Mouse (Mus musculus) v-Abl transformed pro-B cells (cell line): ENCODE measurements around the gene Mtrf1.
"Not testable (repeated sequence)": the region's sequence is repeated elsewhere in the genome, so short reads cannot be mapped to it uniquely, and the experiment has no call there.

ENCODE experiments used
- in situ Hi-C, 2 experiments: fragments of 400-800 bp; cut with MboI; formaldehyde crosslinking; loops; one replicate each; pipeline ENCODE4 v1.15.1; 2025; ENCODE audit not compliant: unreplicated experiment in 2 of 2

Mtrf1 gene

DNA sequence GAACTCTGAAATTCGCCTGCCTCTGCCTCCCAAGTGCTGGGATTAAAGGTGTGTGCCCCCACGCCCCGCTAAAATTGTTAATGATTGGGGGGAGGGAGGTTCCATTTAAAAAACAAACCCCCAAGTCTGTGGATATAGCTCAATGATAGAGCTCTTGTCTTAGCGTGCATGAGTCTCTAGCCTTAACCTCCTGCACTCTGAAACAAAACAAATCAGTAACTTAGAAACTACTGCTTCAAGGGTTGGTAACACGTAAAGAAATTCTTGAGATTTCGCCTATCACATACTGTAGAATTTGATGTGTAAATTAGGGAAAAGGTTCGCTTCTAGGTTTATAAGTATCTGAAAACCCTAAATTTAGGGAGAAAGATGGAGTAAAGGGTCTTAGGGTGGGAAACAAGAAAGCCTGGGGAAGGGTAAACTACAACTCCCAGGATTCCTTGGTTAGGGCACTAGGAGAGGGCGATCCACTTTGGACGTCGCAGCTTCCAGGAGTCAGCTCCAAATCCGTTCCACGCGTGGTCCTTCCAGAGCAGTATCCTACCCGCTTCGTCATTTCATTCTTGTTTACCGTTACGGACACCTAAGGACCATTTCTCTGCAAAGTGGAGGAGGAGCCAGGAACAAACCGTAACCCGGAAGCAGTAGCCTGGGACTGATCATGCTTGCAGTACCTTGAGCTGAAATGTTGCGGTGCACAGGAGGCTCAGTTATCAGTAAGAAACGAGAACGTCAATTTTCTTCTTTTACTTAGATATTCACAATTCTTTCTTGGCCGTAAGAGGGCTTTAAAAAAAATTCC, at the start of gene Mtrf1:
Mtrf1 (plus strand) TSS at position 452 of the 802 bp plus-strand sequence.
- in situ Hi-C loops, result loop anchor here (5.0 to 25.0 kb wide), 5 partner anchors 165 to 815 kb away; partner anchors contain the start of gene Cnmd (in 1 of the 2)

DNA sequence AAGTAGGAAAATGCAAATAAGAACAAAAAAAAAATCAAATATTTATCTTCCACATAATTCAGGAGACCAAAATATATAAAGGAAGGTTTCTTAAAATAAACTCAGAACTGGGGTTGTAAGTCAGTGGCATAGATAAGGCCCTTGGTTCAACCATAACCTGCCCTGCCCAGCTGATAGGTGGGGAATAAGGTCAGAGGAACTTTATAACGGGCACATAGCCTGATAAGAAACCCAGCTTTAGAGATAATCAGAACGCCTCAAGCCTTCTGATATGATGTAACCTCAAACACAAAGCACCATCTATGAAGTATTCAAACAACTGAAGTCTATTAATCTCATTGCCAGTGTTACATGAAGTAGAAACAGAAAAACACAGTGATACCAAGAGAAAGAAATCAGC, 39.5 kb upstream of the Mtrf1 start:
- in situ Hi-C loops, result no loop called here

DNA sequence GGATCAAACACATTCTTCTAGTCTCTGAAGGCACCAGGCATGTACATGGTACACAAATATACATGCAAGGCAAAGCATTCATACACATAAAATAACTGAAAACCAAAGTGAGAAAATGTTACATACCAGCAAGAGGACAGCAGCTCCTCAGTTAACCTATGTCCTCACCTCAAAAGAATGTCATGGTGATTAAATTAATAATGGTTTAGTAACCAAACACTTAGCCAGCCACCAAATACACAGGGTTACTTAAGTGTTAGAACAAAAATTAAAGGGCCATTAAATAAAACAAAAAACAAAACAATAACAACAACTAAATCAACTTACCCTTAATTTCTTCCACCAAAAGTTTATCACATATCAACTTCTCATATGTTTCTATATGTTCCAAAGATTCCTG, 20.5 kb upstream of the Mtrf1 start:
- in situ Hi-C loops, result loop anchor here (25.0 kb wide), 3 partner anchors 185 to 835 kb away; no protein-coding TSS in a partner anchor

DNA sequence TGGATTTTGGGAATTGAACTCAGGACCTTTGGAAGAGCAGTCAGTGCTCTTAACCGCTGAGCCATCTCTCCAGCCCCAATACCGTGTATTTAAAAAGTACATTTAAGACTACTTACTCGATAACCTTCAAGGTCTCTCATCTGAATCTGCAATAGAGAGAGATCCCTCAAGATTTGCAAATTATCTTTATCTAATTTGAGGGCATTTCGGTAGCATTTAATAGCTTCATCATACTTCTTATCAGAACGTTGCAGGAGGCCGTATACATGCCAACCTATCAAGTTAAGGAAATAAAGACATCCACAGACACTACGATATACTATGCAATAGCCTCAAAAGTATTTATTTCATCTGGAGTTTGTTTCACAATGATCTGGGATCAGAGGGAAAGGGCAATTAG, 14.5 kb upstream of the Mtrf1 start:
- in situ Hi-C loops, result loop anchor here (10.0 to 25.0 kb wide), 4 partner anchors 88 to 829 kb away; no protein-coding TSS in a partner anchor

DNA sequence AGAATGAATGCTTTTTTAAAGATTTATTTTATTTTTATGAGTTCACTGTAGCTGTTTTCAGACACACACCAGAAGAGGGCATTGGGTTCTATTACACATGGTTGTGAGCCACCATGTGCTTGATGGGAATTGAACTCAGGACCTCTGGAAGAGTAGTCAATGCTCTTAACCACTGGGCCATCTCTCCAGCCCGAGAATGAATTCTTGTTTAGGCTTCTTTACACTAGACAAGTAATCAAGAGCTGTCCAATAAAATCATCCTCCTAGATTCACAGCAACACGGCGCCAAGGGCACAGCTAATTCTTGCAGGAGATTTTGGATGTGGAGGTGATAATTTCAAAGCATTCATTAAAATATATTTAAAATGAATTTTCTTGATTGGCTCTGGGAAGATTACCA, 9.3 kb upstream of the Mtrf1 start:
- in situ Hi-C loops, result loop anchor here (5.0 to 25.0 kb wide), 6 partner anchors 94 to 824 kb away; no protein-coding TSS in a partner anchor

DNA sequence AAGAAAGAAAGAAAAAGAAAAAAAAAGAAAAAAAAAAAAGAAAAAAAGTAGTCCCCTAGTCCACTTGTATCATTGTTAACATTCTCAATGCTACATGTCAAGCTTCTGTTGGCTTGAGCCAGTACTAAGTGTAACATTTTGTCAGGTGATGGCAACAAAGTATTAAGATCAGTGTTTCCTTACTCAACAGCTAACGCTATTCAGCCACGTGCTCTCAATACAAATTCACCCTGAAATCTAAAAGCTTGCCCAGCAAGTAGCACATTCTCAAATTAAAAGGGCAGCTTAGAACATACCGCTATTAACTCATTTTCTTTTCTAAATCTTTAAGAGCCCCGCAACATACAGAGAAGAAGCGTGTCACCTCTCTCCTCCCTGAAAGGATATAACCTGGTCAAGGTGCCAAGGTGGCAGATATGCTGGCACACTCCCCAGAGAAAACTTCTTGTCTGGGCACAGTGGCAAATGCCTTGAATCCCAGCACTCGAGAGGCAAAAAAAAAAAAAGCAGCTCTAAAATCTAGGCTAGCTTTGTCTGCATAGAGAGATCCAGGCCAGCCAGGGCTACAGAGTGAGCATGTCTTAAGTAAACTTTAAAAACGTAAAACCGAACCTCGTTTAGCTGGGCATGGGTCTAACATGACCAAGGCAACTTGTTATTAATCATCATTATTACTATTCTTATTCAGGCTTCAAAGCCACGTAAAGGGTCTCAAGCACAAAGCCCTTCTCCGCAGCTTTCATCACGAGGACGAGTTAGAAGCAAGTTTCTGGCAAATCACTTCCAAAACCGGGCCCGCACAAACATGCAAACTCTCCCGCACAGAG, 7.9 kb upstream of the Mtrf1 start:
- in situ Hi-C loops, result loop anchor here (5.0 to 25.0 kb wide), 8 partner anchors 73 to 823 kb away; no protein-coding TSS in a partner anchor

- in situ Hi-C loops, result loop anchor here (5.0 to 25.0 kb wide), 6 partner anchors 72 to 822 kb away; no protein-coding TSS in a partner anchor
Measured at GRCm38 (mm10) chr14:79390265-79390926, 7.2 kb upstream of the Mtrf1 start, which contains the start of gene Naa16. Gene Naa16 (minus strand): TSS chr14:79390778.

DNA sequence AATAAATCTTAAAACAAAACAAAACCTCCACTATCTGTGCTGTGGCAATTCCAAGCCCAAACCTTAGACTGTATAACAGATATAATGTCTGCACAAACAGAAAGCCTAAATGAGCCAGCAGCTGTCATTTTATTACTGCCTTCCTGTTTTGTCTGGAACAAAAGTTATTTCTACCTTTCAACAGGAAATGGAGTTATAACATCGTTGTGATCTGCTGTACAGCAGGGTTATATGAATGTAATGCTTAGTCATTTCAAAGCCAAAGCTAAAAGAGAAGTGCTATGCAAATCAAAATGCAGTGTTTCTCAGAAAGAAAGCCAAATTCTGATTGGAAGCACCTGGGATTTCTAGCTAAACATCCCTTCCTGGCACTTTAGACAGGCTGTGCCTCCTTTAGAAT, 4.3 kb upstream of the Mtrf1 start:
- in situ Hi-C loops, result loop anchor here (5.0 to 25.0 kb wide), 6 partner anchors 69 to 819 kb away; no protein-coding TSS in a partner anchor

DNA sequence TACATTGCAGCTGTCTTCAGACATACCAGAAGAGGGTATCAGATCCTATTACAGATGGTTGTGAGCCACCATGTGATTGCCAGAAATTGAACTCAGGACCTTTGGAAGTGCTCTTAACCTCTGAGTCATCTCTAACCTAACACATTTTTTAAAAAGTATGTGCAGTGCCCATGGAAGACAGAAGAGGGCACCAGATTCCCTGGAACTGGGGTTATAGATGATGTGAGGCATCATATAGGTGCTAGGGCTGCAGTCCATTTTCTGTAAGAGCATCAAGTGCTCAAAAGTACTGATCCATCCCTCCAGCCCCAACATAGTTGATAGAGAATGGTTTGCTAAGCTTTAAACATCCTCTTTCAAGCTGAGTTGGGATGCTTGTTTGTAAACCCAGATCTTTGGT, 3.0 kb upstream of the Mtrf1 start:
- in situ Hi-C loops, result loop anchor here (5.0 to 25.0 kb wide), 6 partner anchors 68 to 818 kb away; no protein-coding TSS in a partner anchor

DNA sequence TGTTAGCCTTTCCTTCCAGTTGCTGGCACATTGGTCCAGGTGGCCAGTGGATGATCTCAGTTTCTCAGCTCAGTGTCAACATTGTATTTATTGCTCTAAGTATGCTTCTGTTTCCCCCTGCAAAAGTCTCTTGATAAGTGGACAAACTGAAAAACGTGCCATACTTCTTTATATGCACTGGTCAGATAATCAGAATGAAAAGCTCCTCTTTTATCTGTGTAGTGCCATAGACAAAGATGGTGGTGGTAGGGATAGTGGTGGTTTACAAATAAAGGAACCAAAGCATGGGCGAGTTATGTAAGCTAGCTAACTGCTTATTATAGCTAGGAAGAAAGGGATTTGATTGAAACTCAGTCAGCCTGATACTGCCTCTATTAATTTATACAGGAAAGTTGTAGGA, 10.1 kb downstream of the Mtrf1 start:
- in situ Hi-C loops, result no loop called here

DNA sequence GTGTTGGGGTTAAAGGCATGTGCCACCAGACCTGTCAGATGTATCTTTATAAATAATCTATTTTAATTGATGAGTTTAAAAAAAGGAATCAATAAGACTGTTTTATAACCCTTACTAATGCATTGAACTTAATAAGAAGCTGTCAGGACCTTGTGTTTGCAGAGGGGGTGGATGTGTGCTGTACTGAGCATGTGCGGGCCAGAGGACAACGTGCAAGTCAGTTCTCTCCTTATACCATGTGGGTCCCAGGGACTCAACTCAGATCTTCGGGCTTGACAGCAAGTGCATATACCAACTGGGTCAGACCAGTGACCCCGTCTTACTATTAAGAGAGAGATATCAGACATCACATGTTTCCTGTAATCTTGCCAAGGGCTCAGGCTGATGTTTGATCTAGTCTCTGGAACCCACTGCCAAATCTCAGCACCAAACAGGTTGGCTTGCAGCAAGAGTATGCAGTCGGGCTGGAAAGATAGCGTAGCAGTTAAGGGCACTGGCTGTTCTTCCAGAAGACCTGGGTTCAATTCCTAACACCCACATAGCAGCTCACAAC, 11.8 kb downstream of the Mtrf1 start:
- in situ Hi-C loops, result no loop called here

DNA sequence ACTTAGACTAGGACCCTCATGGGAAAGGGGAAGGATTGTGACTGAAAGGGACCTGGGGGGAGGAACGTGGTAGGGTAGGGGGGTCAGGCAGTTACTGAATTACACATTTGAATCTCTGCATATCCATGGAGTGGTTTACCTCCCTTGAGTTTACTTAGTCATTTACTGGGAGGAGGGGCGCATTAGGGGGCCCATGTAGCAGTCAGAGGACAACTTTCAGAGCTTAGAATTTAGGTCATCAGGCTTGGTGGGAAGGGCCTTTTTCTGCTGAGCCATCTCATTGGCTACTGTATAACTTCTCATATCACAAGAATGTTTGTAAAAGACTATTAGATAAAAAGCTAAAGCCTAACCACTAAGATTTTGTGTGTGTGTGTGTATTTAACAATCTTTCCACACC, 13.1 kb downstream of the Mtrf1 start:
- in situ Hi-C loops, result no loop called here

- in situ Hi-C loops, result no loop called here
Measured at GRCm38 (mm10) chr14:79413121-79413520, 15.5 kb downstream of the Mtrf1 start.

- in situ Hi-C loops, result loop anchor here in 1 of 2 experiments (5.0 kb wide), 1 partner anchor 37 kb away; no protein-coding TSS in a partner anchor
Measured at GRCm38 (mm10) chr14:79420083-79420685, 22.6 kb downstream of the Mtrf1 start.

- in situ Hi-C loops, result no loop called here
Measured at GRCm38 (mm10) chr14:79425979-79426729, 28.6 kb downstream of the Mtrf1 start, which contains the start of gene Kbtbd7. Gene Kbtbd7 (plus strand): TSS chr14:79426511.

DNA sequence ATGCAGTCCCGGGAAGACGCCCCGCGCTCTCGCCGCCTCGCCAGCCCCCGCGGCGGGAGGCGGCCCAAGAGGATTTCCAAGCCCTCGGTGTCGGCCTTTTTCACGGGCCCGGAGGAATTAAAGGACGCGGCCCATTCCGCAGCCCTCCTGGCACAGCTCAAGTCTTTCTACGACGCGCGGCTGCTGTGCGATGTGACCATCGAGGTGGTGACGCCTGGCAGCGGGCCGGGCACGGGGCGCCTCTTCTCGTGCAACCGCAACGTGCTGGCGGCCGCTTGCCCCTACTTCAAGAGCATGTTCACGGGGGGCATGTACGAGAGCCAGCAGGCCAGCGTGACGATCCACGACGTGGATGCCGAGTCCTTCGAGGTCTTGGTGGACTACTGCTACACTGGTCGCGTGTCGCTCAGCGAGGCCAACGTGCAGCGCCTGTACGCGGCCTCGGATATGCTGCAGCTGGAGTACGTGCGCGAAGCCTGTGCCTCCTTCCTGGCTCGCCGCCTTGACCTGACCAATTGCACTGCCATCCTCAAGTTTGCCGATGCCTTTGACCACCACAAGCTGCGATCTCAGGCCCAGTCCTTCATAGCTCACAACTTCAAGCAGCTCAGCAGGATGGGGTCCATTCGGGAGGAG, 29.3 kb downstream of the Mtrf1 start:
- in situ Hi-C loops, result not testable (repeated sequence)

- in situ Hi-C loops, result no loop called here
Measured at GRCm38 (mm10) chr14:79434068-79434467, 36.5 kb downstream of the Mtrf1 start.

- in situ Hi-C loops, result no loop called here
Measured at GRCm38 (mm10) chr14:79440655-79441054, 43.1 kb downstream of the Mtrf1 start.
